9 mouse cellular contexts compared by ENCODE assay signal in genomic region chr19:10947219-10947618, GRCm38 (mm10). TPM values are rescaled to one million over a fixed set of nuclear protein-coding genes. Genes with fewer than 3 reads are reported as not detected.
DNase-seq lines count a peak whose midpoint lies in the region; ATAC-seq lines count a peak whose summit lies in the region.
"Had no signal": no experiment of that assay in that cellular context is flagged by ENCODE, and none has a peak within 500 bp of the region (broad histone marks: within the 10 kb centered on the region; RNA-seq: fewer than 3 reads in every experiment).

No protein-coding gene starts in this region.

- H3K36me3 ChIP-seq in lung, embryonic 15.5 days: peaks cover 26% of the 10 kb centered on the region
- peaks cover 39% of the 10 kb centered on the region for H3K36me3 ChIP-seq in forebrain, embryonic 12.5 days (replicated peaks)
- peaks cover 46% of the 10 kb centered on the region for H3K36me3 ChIP-seq in liver, embryonic 12.5 days
- peaks cover 29% of the 10 kb centered on the region for H3K36me3 ChIP-seq in stomach, embryonic 15.5 days

- H3K27ac ChIP-seq in lung, embryonic 15.5 days: no peak overlapping the region
- no peak overlapping the region for H3K27ac ChIP-seq in forebrain, embryonic 12.5 days
- no peak overlapping the region for H3K27ac ChIP-seq in liver, embryonic 12.5 days
- H3K27ac ChIP-seq in stomach, embryonic 15.5 days: no peak overlapping the region

- peak overlapping the region; percentile 82; the same call in 1 of the 2 replicates for H3K9ac ChIP-seq in lung, embryonic 15.5 days
- H3K9ac ChIP-seq in forebrain, embryonic 12.5 days: 0 out of 2 replicates have a peak overlapping the region, but pooled peaks have one; percentile 74
- H3K9ac ChIP-seq in liver, embryonic 12.5 days: peak overlapping the region; percentile 87
- H3K9ac ChIP-seq in stomach, embryonic 15.5 days: peak overlapping the region; percentile 89; the same call in 1 of the 2 replicates

- no peaks in the 10 kb centered on the region for H3K27me3 ChIP-seq in lung, embryonic 15.5 days
- no peaks in the 10 kb centered on the region; the same call in 1 of the 2 replicates for H3K27me3 ChIP-seq in forebrain, embryonic 12.5 days
- H3K27me3 ChIP-seq in liver, embryonic 12.5 days (replicated peaks): no peaks in the 10 kb centered on the region; the same call in 1 of the 2 replicates
- no peaks in the 10 kb centered on the region for H3K27me3 ChIP-seq in stomach, embryonic 15.5 days (replicated peaks)

- 91% methylated on average over 5 of the region's 5 CpGs for WGBS in lung, embryonic 15.5 days
- 90% methylated on average over 5 of the region's 5 CpGs for WGBS in forebrain, embryonic 12.5 days
- WGBS in liver, embryonic 12.5 days (ENCODE audit: insufficient replicate concordance): 74% methylated on average over 5 of the region's 5 CpGs
- WGBS in stomach, embryonic 15.5 days: 86% methylated on average over 5 of the region's 5 CpGs

- DNase-seq in lung, postnatal 4 days: no peak
- DNase-seq in frontal cortex, postnatal 25 days (ENCODE audit: low spot score in 2 of 2): no peak
- no peak for DNase-seq in heart, adult 18-20 months
- no peak for DNase-seq in right cerebral cortex, postnatal 10 days (ENCODE audit: low spot score in 2 of 2)
- DNase-seq: adrenal gland, adult 2 months had no signal

- H3K4me3 ChIP-seq in lung, embryonic 15.5 days: peak overlapping the region; percentile 77
- H3K4me3 ChIP-seq in forebrain, embryonic 12.5 days (replicated peaks): peak overlapping the region; percentile 65
- peak overlapping the region; percentile 76 for H3K4me3 ChIP-seq in liver, embryonic 12.5 days
- H3K4me3 ChIP-seq in stomach, embryonic 15.5 days (replicated peaks): peak overlapping the region; percentile 76

- H3K9me3 ChIP-seq in lung, embryonic 15.5 days: no peaks in the 10 kb centered on the region
- H3K9me3 ChIP-seq in forebrain, embryonic 12.5 days: no peaks in the 10 kb centered on the region
- H3K9me3 ChIP-seq in liver, embryonic 12.5 days (replicated peaks): no peaks in the 10 kb centered on the region
- H3K9me3 ChIP-seq in stomach, embryonic 15.5 days: no peaks in the 10 kb centered on the region

- ATAC-seq in lung, embryonic 15.5 days (ENCODE audit: borderline replicate concordance, extremely low read depth, low FRiP score, low TSS enrichment): no peak
- ATAC-seq in forebrain, embryonic 12.5 days (ENCODE audit: low FRiP score): no peak
- ATAC-seq in liver, embryonic 12.5 days: no peak
- ATAC-seq in stomach, embryonic 15.5 days (ENCODE audit: insufficient read depth, low FRiP score, low read depth): no peak

- peak overlapping the region; percentile 91 for H3K4me2 ChIP-seq in lung, embryonic 15.5 days
- peak overlapping the region; percentile 100 for H3K4me2 ChIP-seq in forebrain, embryonic 12.5 days
- H3K4me2 ChIP-seq in liver, embryonic 12.5 days: peak overlapping the region; percentile 88
- H3K4me2 ChIP-seq in stomach, embryonic 15.5 days: peak overlapping the region; percentile 95

- peaks cover 30% of the 10 kb centered on the region for H3K4me1 ChIP-seq in lung, embryonic 15.5 days
- H3K4me1 ChIP-seq in forebrain, embryonic 12.5 days: peaks cover 28% of the 10 kb centered on the region
- peaks cover 45% of the 10 kb centered on the region for H3K4me1 ChIP-seq in liver, embryonic 12.5 days
- peaks cover 36% of the 10 kb centered on the region for H3K4me1 ChIP-seq in stomach, embryonic 15.5 days

RNA-seq across cellular contexts. Expression of gene Ccdc86, which starts 1.8 kb away (rescaled TPM):
- polyA plus RNA-seq in lung, embryonic 15.5 days (2015; fragmentation: Nextera tagmentation; extraction: Ambion mirVana): 26.2 and 26.6 TPM in 2 replicates
- polyA plus RNA-seq in forebrain, embryonic 12.5 days (2016; fragmentation: Nextera tagmentation; extraction: Ambion mirVana): 26.2 and 27.0 TPM in 2 replicates
- 31.9 and 32.9 TPM in 2 replicates for polyA plus RNA-seq in liver, embryonic 12.5 days (2016; fragmentation: Nextera tagmentation; extraction: Ambion mirVana)
- 26.1 and 27.9 TPM in 2 replicates for polyA plus RNA-seq in stomach, embryonic 15.5 days (2015; fragmentation: Nextera tagmentation; extraction: Ambion mirVana)
- total RNA-seq in heart, adult 18-20 months (2021): 1 to 10 TPM; 6.5 TPM

RNA-seq across cellular contexts. Expression of gene Ptgdr2, which starts 10.3 kb away (rescaled TPM):
- 0.09 and 0.11 TPM in 2 replicates for polyA plus RNA-seq in lung, embryonic 15.5 days (2015; fragmentation: Nextera tagmentation; extraction: Ambion mirVana)
- polyA plus RNA-seq in forebrain, embryonic 12.5 days (2016; fragmentation: Nextera tagmentation; extraction: Ambion mirVana): 0.08 TPM in 1 of 2 replicates, not detected in the other
- 0.05 and 0.06 TPM in 2 replicates for polyA plus RNA-seq in liver, embryonic 12.5 days (2016; fragmentation: Nextera tagmentation; extraction: Ambion mirVana)
- polyA plus RNA-seq in stomach, embryonic 15.5 days (2015; fragmentation: Nextera tagmentation; extraction: Ambion mirVana): 0.08 TPM in 1 of 2 replicates, not detected in the other
- total RNA-seq in heart, adult 18-20 months (2021): not detected

RNA-seq across cellular contexts. Expression of gene Zp1, which starts 26.8 kb away (rescaled TPM):
- polyA plus RNA-seq in lung, embryonic 15.5 days (2015; fragmentation: Nextera tagmentation; extraction: Ambion mirVana): not detected in 2 replicates
- polyA plus RNA-seq in forebrain, embryonic 12.5 days (2016; fragmentation: Nextera tagmentation; extraction: Ambion mirVana): not detected in 2 replicates
- not detected in 2 replicates for polyA plus RNA-seq in liver, embryonic 12.5 days (2016; fragmentation: Nextera tagmentation; extraction: Ambion mirVana)
- not detected in 2 replicates for polyA plus RNA-seq in stomach, embryonic 15.5 days (2015; fragmentation: Nextera tagmentation; extraction: Ambion mirVana)
- not detected for total RNA-seq in heart, adult 18-20 months (2021)
- total RNA-seq: adrenal gland, adult 2 months had no signal
- polyA plus RNA-seq: adrenal gland, adult 2 months had no signal

RNA-seq across cellular contexts. Expression of gene Ms4a10, which starts 27.3 kb away (rescaled TPM):
- not detected in 2 replicates for polyA plus RNA-seq in lung, embryonic 15.5 days (2015; fragmentation: Nextera tagmentation; extraction: Ambion mirVana)
- polyA plus RNA-seq in forebrain, embryonic 12.5 days (2016; fragmentation: Nextera tagmentation; extraction: Ambion mirVana): not detected in 2 replicates
- polyA plus RNA-seq in liver, embryonic 12.5 days (2016; fragmentation: Nextera tagmentation; extraction: Ambion mirVana): not detected in 2 replicates
- polyA plus RNA-seq in stomach, embryonic 15.5 days (2015; fragmentation: Nextera tagmentation; extraction: Ambion mirVana): 6.4 and 7.0 TPM in 2 replicates
- total RNA-seq in heart, adult 18-20 months (2021): not detected

RNA-seq across cellular contexts. Expression of gene Ms4a15, which starts 45.8 kb away (rescaled TPM):
- 0.27 TPM in 1 of 2 replicates, not detected in the other for polyA plus RNA-seq in lung, embryonic 15.5 days (2015; fragmentation: Nextera tagmentation; extraction: Ambion mirVana)
- polyA plus RNA-seq in forebrain, embryonic 12.5 days (2016; fragmentation: Nextera tagmentation; extraction: Ambion mirVana): not detected in 2 replicates
- not detected in 2 replicates for polyA plus RNA-seq in liver, embryonic 12.5 days (2016; fragmentation: Nextera tagmentation; extraction: Ambion mirVana)
- polyA plus RNA-seq in stomach, embryonic 15.5 days (2015; fragmentation: Nextera tagmentation; extraction: Ambion mirVana): 0.10 TPM in 1 of 2 replicates, not detected in the other
- total RNA-seq in heart, adult 18-20 months (2021): not detected
- total RNA-seq: adrenal gland, adult 2 months had no signal
- polyA plus RNA-seq: adrenal gland, adult 2 months had no signal
